Mouse (Mus musculus) heart, adult 2 months (tissue): Measurements from ENCODE around the gene Usf1. TPM values are rescaled to one million over a fixed set of nuclear protein-coding genes. Genes with fewer than 3 reads are reported as not detected.
A peak's percentile ranks its signal among the peaks of the same experiment; 100 is the strongest.

Source experiments
- DNase-seq, 2 experiments: peaks; one replicate each; pipeline ENCODE4 v3.0.0; 2021
- H3K27ac ChIP-seq: fragments of 200-600 bp; 2 replicates; pipeline ENCODE4 v1.8.1; 2022
- H3K27me3 ChIP-seq: fragments of 200-500 bp; 2 replicates; pipeline ENCODE4 v1.6.1; 2012; ENCODE audit warnings: mild to moderate bottlenecking, low read length, inconsistent platforms, mixed read lengths; ENCODE audit not compliant: control insufficient read depth, insufficient read depth
- H3K36me3 ChIP-seq: fragments of 200-500 bp; 2 replicates; pipeline ENCODE4 v1.6.1; 2012; ENCODE audit warnings: low read length, inconsistent platforms; ENCODE audit not compliant: control insufficient read depth, insufficient read depth
- H3K4me1 ChIP-seq: fragments of 200-500 bp; 2 replicates; pipeline ENCODE4 v1.6.1; 2011; ENCODE audit warnings: low read length; ENCODE audit not compliant: control insufficient read depth, insufficient read depth
- H3K4me3 ChIP-seq: fragments of 200-600 bp; 2 replicates; pipeline ENCODE4 v1.8.1; 2022
- H3K79me2 ChIP-seq: fragments of 200-500 bp; replicated peaks from 2 replicates; pipeline ENCODE4 v1.6.1; 2012; ENCODE audit warnings: mild to moderate bottlenecking, inconsistent platforms, low read length, moderate library complexity, mixed read lengths; ENCODE audit not compliant: control insufficient read depth, insufficient read depth
- H3K9ac ChIP-seq: fragments of 200-500 bp; 2 replicates; pipeline ENCODE4 v1.6.1; 2012; ENCODE audit warnings: low read depth, mild to moderate bottlenecking, control low read depth, inconsistent platforms, low read length, mixed read lengths
- CTCF ChIP-seq: fragments of 200-600 bp; IDR thresholded peaks from 2 replicates; pipeline ENCODE4 v1.8.1; 2022; ENCODE audit warnings: antibody characterized with exemption, mild to moderate bottlenecking, moderate library complexity
- EP300 ChIP-seq: fragments of 200-500 bp; IDR thresholded peaks from 2 replicates; pipeline ENCODE4 v1.6.1; 2011; ENCODE audit warnings: low read depth, low read length, control low read depth; ENCODE audit not compliant: insufficient read depth
- POLR2A ChIP-seq: fragments of 200-500 bp; IDR thresholded peaks from 2 replicates; pipeline ENCODE4 v1.6.1; 2011; ENCODE audit warnings: mild to moderate bottlenecking, low read depth, low read length, control low read depth; ENCODE audit not compliant: insufficient read depth
- WGBS: fragments of 180-500 bp; shearing (Covaris S2); methylation state at CpG from one replicate; pipeline ENCODE4 v1.1.7; 2018; 5-methylcytosine and 5-hydroxymethylcytosine counted together
- intact Hi-C: fragments of 180-260 bp; cut with DNase I; formaldehyde crosslinking; loops from one replicate; pipeline ENCODE4 v1.15.1; 2025
- polyA plus RNA-seq: library from polyadenylated mRNA; depleted of rRNA; stranded (reverse); fragments of >200 nt; gene quantifications from 2 replicates; pipeline ENCODE4 v1.2.3, GENCODE M21; 2012
- total RNA-seq, 2 experiments: library from RNA; stranded (reverse); gene quantifications; 2 replicates each; pipeline ENCODE4 v1.2.3; 2021

Usf1 gene
- total and polyA plus RNA-seq, 3 experiments: 38.4 to 47.8 (median 46.6) TPM

- no peaks in the 10 kb centered on the region for H3K27me3 ChIP-seq
- peaks cover 6% of the 10 kb centered on the region; the same call in 1 of the 2 replicates for H3K79me2 ChIP-seq
- peaks cover 19% of the 10 kb centered on the region for H3K4me1 ChIP-seq
- intact Hi-C loops: loop anchor here (5.0 kb wide), 1 partner anchor 39 kb away; the partner anchor contains the start of gene Usf1
- H3K9ac ChIP-seq: no peak overlapping the region
- no peak for DNase-seq
- no peak overlapping the region for H3K4me3 ChIP-seq
- H3K36me3 ChIP-seq: peaks cover 6% of the 10 kb centered on the region; the same call in 1 of the 2 replicates
- 74% methylated on average over 10 of the region's 10 CpGs for WGBS
- H3K27ac ChIP-seq: peak overlapping the region; percentile 18; the same call in 1 of the 2 replicates
- TF ChIP-seq EP300: no peak
- no peak for TF ChIP-seq POLR2A
- no peak for TF ChIP-seq CTCF
Measured at GRCm38 (mm10) chr1:171451001-171451400, 39.9 kb downstream of the Usf1 start.

- intact Hi-C loops: loop anchor here (5.0 kb wide), 1 partner anchor 40 kb away; the partner anchor contains the start of gene Usf1
- H3K79me2 ChIP-seq: peaks cover 6% of the 10 kb centered on the region
- H3K27me3 ChIP-seq: no peaks in the 10 kb centered on the region
- H3K9ac ChIP-seq: no peak overlapping the region
- peak overlapping the region; percentile 72 for H3K27ac ChIP-seq
- 36% methylated on average over 5 of the region's 5 CpGs for WGBS
- H3K36me3 ChIP-seq: peaks cover 3% of the 10 kb centered on the region; the same call in 1 of the 2 replicates
- no peak for DNase-seq
- no peak overlapping the region; the same call in 1 of the 2 replicates for H3K4me3 ChIP-seq
- H3K4me1 ChIP-seq: peaks cover 19% of the 10 kb centered on the region
- no peak for TF ChIP-seq EP300
- no peak for TF ChIP-seq CTCF
- TF ChIP-seq POLR2A: no peak
Measured at GRCm38 (mm10) chr1:171452522-171452921, 41.4 kb downstream of the Usf1 start.

- TF ChIP-seq POLR2A (0 out of 2 replicates have a peak, but pooled peaks have one; percentile 18), CTCF (no peak), EP300 (peak; percentile 72; the same call in 1 of the 2 replicates)
- peaks cover 5% of the 10 kb centered on the region for H3K79me2 ChIP-seq
- intact Hi-C loops: loop anchor here (1.0 to 5.0 kb wide), 2 partner anchors 11 to 41 kb away; partner anchors contain the start of gene Usf1
- H3K27ac ChIP-seq: peak overlapping the region; percentile 72
- H3K4me3 ChIP-seq: no peak overlapping the region; the same call in 1 of the 2 replicates
- WGBS: 44% methylated on average over 5 of the region's 5 CpGs
- peaks cover 3% of the 10 kb centered on the region; the same call in 1 of the 2 replicates for H3K36me3 ChIP-seq
- H3K9ac ChIP-seq: no peak overlapping the region
- DNase-seq: peak in 1 of 2 experiments; percentile 48
- H3K27me3 ChIP-seq: no peaks in the 10 kb centered on the region
- peaks cover 17% of the 10 kb centered on the region for H3K4me1 ChIP-seq
Measured at GRCm38 (mm10) chr1:171452923-171453322, 41.8 kb downstream of the Usf1 start.

- Histone ChIP-seq H3K9ac (no peak overlapping the region), H3K27ac (no peak overlapping the region), H3K36me3 (peaks cover 3% of the 10 kb centered on the region; the same call in 1 of the 2 replicates), H3K4me3 (no peak overlapping the region), H3K79me2 (peaks cover 4% of the 10 kb centered on the region), H3K27me3 (no peaks in the 10 kb centered on the region), H3K4me1 (peaks cover 16% of the 10 kb centered on the region)
- intact Hi-C loops: loop anchor here (5.0 kb wide), 1 partner anchor 43 kb away; the partner anchor contains the start of gene Usf1
- 60% methylated on average over 6 of the region's 6 CpGs for WGBS
- DNase-seq: no peak
- TF ChIP-seq POLR2A (no peak), EP300 (0 out of 2 replicates have a peak, but pooled peaks have one; percentile 14), CTCF (peak; percentile 41)
Measured at GRCm38 (mm10) chr1:171454926-171455325, 43.8 kb downstream of the Usf1 start.

- no peak overlapping the region for H3K27ac ChIP-seq
- peaks cover 9% of the 10 kb centered on the region for H3K4me1 ChIP-seq
- intact Hi-C loops: no loop called here
- TF ChIP-seq POLR2A (no peak), CTCF (no peak)
- H3K79me2 ChIP-seq: peaks cover 4% of the 10 kb centered on the region
- H3K4me3 ChIP-seq: no peak overlapping the region
- no peaks in the 10 kb centered on the region for H3K36me3 ChIP-seq
- no peaks in the 10 kb centered on the region for H3K27me3 ChIP-seq
- DNase-seq: no peak
- H3K9ac ChIP-seq: no peak overlapping the region
- 89% methylated on average over 1 of the region's 1 CpGs for WGBS
Measured at GRCm38 (mm10) chr1:171457568-171457967, 46.5 kb downstream of the Usf1 start.

GRCm38 (mm10) chr1:171459791-171460190 is 48.7 kb downstream of the Usf1 start:
- no peak for DNase-seq
- intact Hi-C loops: no loop called here
- peaks cover 3% of the 10 kb centered on the region for H3K79me2 ChIP-seq
- TF ChIP-seq CTCF: no peak
- TF ChIP-seq EP300: no peak
- TF ChIP-seq POLR2A: no peak
- no peak overlapping the region for H3K27ac ChIP-seq
- no peak overlapping the region for H3K9ac ChIP-seq
- H3K4me1 ChIP-seq: peaks cover 4% of the 10 kb centered on the region; the same call in 1 of the 2 replicates
- no peak overlapping the region for H3K4me3 ChIP-seq
- peaks cover 2% of the 10 kb centered on the region; the same call in 1 of the 2 replicates for H3K36me3 ChIP-seq
- 53% methylated on average over 5 of the region's 5 CpGs for WGBS
- H3K27me3 ChIP-seq: no peaks in the 10 kb centered on the region
